Mouse (Mus musculus) lung, adult 18-20 months (tissue): Measurements from ENCODE around the gene Kdm7a.

Experiments used
- DNase-seq, 2 experiments: peaks; one replicate each; pipeline ENCODE4 v3.0.0; 2022; ENCODE audit warnings: mixed read lengths in 2 of 2

Kdm7a gene

DNA sequence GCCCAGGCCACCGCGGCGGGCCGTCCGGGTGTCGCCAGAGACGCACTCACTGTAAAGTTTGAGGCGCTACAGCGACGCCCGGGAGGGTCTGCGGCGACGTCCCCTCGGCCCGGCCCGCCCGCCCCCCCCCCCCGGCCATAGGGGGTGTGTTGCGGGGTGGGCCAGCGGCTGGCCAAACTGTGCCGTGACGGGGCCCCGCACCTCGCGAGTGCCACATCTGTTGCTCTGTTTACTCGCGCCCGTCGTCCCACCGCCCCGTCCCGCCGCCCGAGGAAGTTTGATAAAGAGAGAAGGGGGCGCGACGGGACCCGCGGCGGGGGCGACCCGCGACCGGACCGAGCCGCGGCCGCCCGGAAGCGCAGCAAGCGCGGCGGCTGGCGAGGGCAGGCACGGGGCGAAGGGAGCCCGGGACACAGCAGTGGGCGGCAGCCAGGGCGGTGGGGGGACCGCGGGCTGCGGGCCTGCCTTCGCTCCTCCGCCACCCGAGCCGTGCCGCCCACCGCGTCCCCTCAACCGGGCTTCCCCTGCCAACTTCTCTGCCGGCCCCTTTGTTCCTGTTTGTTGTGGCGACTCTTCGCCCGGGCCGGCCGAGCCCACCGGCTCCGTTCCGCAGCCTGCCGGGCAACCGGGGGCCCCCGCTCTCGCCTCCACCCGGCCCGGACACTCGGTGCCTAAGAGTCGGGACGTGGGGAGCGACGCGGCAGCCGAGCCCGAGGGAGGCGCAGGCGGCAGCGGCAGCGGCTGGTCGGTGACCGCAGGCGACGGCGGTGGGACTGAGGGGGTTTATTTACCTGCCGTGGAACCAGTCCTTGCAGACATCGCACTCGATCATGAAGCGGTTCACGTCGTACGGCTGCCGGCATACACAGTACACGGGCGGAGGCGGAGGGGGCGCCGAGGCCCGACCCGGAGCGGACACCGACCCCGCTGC is 674 bp downstream of the Kdm7a start:
- peak; percentile 42 to 43 for DNase-seq

GRCm38 (mm10) chr6:39205064-39205649 is 1.4 kb downstream of the Kdm7a start:
- peak; percentile 92 to 94 for DNase-seq

- DNase-seq, result no peak
Observed at GRCm38 (mm10) chr6:39204444-39204843, 2.1 kb downstream of the Kdm7a start.

- no peak for DNase-seq
Observed at GRCm38 (mm10) chr6:39203236-39203635, 3.4 kb downstream of the Kdm7a start.

- DNase-seq, result peak; percentile 25 to 61
Observed at GRCm38 (mm10) chr6:39193006-39193405, 13.6 kb downstream of the Kdm7a start.

DNA sequence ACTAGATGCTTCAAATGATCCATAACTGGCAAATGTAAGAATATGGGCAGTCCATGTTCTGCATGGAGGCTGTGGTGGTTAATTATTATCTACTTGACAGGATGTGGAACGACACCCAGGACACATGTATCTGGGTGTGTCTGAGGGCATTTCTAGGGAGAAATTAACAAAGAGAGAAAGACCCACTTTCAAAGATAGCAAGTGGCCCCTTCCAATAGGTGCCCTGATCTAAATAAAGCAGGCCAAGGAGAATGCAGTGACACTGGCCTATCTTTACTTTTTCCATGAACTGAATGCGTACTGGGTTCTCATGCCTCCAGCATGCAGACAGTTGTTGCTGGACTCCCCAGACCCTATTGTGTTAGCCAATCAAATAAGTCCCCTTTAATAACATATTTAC is 15.1 kb downstream of the Kdm7a start:
- DNase-seq, result no peak

DNA sequence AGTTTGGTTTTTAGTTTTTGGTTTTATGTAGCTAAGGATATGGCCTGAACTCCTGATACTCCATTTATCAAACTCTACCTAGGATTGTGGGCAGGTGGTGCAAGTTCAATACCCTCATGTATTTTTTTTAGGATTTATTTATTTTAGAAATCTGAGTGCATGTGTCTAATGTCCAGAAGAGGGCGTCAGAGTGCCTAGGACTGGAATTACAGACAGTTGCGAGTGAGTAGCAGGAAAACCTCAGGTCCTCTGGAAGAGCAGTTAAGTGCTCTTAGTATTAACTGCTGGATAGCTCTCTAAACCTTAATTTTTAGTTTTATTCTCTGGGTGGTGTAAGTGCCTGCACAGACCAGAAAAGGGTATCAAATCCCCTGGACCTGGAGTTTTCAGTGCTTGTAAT is 19.4 kb downstream of the Kdm7a start:
- DNase-seq, result peak in 1 of 2 experiments; percentile 29

DNA sequence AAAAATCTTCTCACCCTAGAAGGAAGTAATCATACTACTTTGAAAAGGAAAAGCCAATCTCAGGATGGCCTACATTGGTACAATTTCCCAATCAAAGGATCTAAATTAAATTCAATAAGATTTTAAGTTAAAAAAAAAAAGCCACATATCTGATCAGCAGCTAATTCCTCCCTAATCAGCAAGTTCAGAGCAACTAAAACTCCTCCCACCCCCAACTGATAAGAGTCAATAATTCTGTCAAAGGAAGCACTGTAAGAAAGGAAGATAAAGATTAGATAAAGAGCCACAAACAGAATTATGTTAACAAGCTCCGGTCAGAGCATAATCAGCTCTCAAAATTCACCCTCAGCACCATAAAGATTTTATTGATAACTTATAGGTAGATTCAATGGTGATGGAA is 37.5 kb downstream of the Kdm7a start:
- DNase-seq, result no peak

- DNase-seq, result no peak
Observed at GRCm38 (mm10) chr6:39164891-39165290, 41.7 kb downstream of the Kdm7a start.

GRCm38 (mm10) chr6:39161975-39162374 is 44.6 kb downstream of the Kdm7a start:
- DNase-seq, result no peak

GRCm38 (mm10) chr6:39146041-39146440 is 60.5 kb downstream of the Kdm7a start:
- no peak for DNase-seq

GRCm38 (mm10) chr6:39132556-39132955 is 74.0 kb downstream of the Kdm7a start:
- no peak for DNase-seq

GRCm38 (mm10) chr6:39131480-39131879 is 75.1 kb downstream of the Kdm7a start:
- no peak for DNase-seq

DNA sequence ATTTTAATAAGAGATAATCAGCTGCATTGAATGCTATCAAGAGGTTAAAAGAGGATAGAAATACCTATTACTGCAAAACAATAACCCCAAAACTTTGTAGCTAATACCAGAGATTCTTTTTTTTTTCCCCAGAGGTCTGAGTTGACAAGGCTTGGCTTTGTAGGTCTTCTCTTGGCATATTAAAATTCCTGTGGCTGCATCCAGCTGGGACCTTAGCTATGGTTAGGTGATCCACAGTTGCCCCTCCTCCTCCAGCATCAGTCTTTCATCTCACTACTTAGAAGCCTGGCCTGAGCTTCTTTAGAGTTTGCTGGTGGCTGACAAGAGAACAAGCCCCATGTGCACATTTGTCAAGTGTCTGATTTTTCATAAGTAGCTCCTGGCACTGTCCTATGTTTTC is 81.9 kb downstream of the Kdm7a start:
- no peak for DNase-seq

DNA sequence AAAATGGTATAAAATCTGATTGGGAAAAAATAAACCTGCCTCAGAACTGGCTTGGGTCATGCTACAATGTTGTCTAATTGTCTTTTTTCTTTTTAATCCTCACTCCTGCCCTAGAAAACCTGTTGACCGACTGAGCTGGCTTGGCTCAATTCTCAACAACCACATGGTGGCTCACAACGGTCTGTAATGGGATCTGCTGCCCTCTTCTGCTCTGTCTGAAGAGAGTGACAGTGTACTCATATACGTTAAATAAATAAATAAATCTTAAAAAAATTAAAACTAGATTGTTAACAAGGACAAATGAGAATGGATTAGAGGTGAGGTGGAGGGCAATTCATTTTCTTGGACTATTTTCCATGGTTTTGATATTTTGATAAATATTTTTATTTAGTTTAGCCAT is 85.9 kb downstream of the Kdm7a start:
- no peak for DNase-seq

DNA sequence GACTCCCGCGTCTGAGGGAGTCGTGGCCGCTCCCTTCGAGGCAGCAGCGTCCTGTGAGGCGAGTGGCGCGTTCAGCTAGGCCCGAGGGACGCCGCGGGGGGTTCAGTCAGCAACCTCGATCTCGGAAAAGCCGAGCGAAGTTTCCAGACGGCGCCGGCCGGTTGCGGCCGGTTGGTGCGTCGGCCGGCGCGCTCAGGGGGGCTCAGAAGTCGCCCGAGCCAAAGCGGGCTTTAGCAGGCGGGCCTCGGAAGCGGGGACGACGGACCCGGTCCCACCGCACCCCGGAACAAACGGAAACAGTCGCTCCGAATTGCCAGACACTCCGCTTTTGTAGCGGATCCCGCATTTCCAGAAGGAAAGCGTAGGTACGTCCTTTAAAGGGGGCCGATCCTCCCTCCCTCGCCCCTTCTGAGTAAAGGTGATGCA is 88.1 kb downstream of the Kdm7a start:
- no peak for DNase-seq

- DNase-seq, result peak; percentile 89 to 90
Observed at GRCm38 (mm10) chr6:39117584-39118455, 88.8 kb downstream of the Kdm7a start, which contains the start of gene Parp12. TSS of gene Parp12 (minus strand) at chr6:39118349.

- no peak for DNase-seq
Observed at GRCm38 (mm10) chr6:39115438-39115837, 91.2 kb downstream of the Kdm7a start.

DNA sequence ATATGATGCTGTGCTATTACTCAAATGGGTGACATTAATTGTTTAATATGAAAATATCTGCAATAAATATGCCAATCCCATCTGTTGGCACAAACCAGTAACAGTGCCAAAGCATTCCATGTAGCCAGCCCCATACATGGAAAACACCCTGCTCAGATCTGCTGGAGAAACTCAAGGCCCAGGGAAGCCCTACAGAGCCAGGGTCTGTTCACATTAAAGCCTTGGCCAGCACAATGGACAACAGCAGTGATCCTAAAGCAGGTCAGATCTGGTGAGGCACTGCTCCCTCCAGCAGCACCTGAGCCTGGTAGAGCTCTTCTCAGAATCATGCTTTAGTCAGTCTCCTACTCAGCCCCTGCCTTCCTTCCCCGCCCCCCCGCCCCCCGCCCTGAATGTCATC is 93.4 kb downstream of the Kdm7a start:
- no peak for DNase-seq

- no peak for DNase-seq
Observed at GRCm38 (mm10) chr6:39112701-39113100, 93.9 kb downstream of the Kdm7a start.

- DNase-seq, result no peak
Observed at GRCm38 (mm10) chr6:39106812-39107211, 99.8 kb downstream of the Kdm7a start.

- DNase-seq, result no peak
Observed at GRCm38 (mm10) chr6:39104631-39105030, 102.0 kb downstream of the Kdm7a start.
